Mouse (Mus musculus) heart, embryonic 14.5 days (tissue): ENCODE measurements around the gene Clrn2. TPM values are rescaled to one million over a fixed set of nuclear protein-coding genes. Genes with fewer than 3 reads are reported as not detected.

Experiments
- ATAC-seq: fragments of 200-750 bp; cut with Nextera tagmentation; 2 replicates; pipeline ENCODE4 v1.8.0; 2017; ENCODE audit warnings: low read depth, moderate TSS enrichment; ENCODE audit not compliant: insufficient number of reproducible peaks, insufficient read depth, low FRiP score
- H3K27ac ChIP-seq, 2 experiments: fragments of 200-500 bp in 1 of 2; fragments of 300-500 bp in 1 of 2; sonication (generic) in 1 of 2; replicated peaks in 1 of 2; 2 replicates each; pipeline ENCODE4 v1.5.1; 2012 to 2014; ENCODE audit warnings: low read depth in 2 of 2, low read length in 2 of 2, control low read depth in 1 of 2, mild to moderate bottlenecking in 1 of 2, mixed read lengths in 1 of 2; ENCODE audit not compliant: control insufficient read depth in 1 of 2, insufficient read depth in 1 of 2
- H3K27me3 ChIP-seq: fragments of 300-500 bp; sonication (generic); 2 replicates; pipeline ENCODE4 v1.6.1; 2014; ENCODE audit warnings: mild to moderate bottlenecking, low read length, control low read depth; ENCODE audit not compliant: control insufficient read depth, insufficient read depth
- H3K36me3 ChIP-seq: fragments of 300-500 bp; sonication (generic); 2 replicates; pipeline ENCODE4 v1.6.1; 2014; ENCODE audit warnings: mild to moderate bottlenecking, control low read depth, low read length, mixed read lengths; ENCODE audit not compliant: control insufficient read depth, insufficient read depth
- H3K4me1 ChIP-seq, 2 experiments: fragments of 200-500 bp in 1 of 2; fragments of 300-500 bp in 1 of 2; sonication (generic) in 1 of 2; 2 replicates each; pipeline ENCODE4 v1.6.1; 2012 to 2014; ENCODE audit warnings: low read length in 2 of 2, control low read depth in 1 of 2, mixed read lengths in 1 of 2; ENCODE audit not compliant: control insufficient read depth in 2 of 2, insufficient read depth in 2 of 2
- H3K4me2 ChIP-seq: fragments of 300-500 bp; sonication (generic); 2 replicates; pipeline ENCODE4 v1.6.1; 2014; ENCODE audit warnings: mild to moderate bottlenecking, low read length
- H3K4me3 ChIP-seq, 2 experiments: fragments of 200-500 bp in 1 of 2; fragments of 300-500 bp in 1 of 2; sonication (generic) in 1 of 2; 2 replicates each; pipeline ENCODE4 v1.5.1; 2012 to 2014; ENCODE audit warnings: low read length in 2 of 2, mild to moderate bottlenecking in 2 of 2, control low read depth in 1 of 2, low read depth in 1 of 2, moderate library complexity in 1 of 2; ENCODE audit not compliant: control insufficient read depth in 1 of 2, insufficient read depth in 1 of 2
- H3K9ac ChIP-seq: fragments of 300-500 bp; sonication (generic); 2 replicates; pipeline ENCODE4 v1.6.1; 2014; ENCODE audit warnings: mild to moderate bottlenecking, low read length
- H3K9me3 ChIP-seq: fragments of 300-500 bp; sonication (generic); 2 replicates; pipeline ENCODE4 v1.6.1; 2016; ENCODE audit warnings: low read length, control low read depth; ENCODE audit not compliant: control insufficient read depth
- WGBS: fragments of 180-500 bp; shearing (Covaris S2); extraction: QIAGEN DNeasy Blood & Tissue Kit; methylation state at CpG from one replicate; pipeline ENCODE4 v1.1.7; 2014; 5-methylcytosine and 5-hydroxymethylcytosine counted together
- polyA plus RNA-seq: library from polyadenylated mRNA; unstranded; fragments of >200 nt; fragmentation: Nextera tagmentation; extraction: Ambion mirVana; gene quantifications from 2 replicates; pipeline ENCODE4 v1.2.1, GENCODE M21; 2014

The Clrn2 gene
- polyA plus RNA-seq, 1 experiment from 2014 or later, result not detected

DNA sequence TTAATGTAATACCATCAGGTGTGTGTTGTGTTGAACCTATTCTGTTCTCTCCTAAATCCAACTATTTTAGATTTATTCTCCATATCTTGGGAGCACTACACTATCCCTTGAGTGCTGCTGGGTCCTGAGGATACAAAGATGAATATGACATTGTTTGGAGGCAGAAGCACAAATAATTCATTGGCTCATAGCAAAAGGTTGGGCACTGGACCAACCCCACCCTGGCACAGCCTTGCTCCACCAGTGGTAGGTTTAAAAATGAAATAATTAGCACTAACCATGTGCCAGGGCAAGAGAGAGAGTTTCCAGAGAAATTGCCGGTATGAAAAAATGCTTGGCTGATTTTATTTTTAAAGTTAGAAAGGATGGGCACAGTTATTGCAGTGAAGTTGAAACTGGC lies 20.0 kb downstream of the Clrn2 start:
- no peak overlapping the region for H3K9ac ChIP-seq
- no peak overlapping the region for H3K4me3 ChIP-seq
- no peaks in the 10 kb centered on the region for H3K36me3 ChIP-seq
- no peaks in the 10 kb centered on the region for H3K9me3 ChIP-seq
- no peaks in the 10 kb centered on the region for H3K27me3 ChIP-seq
- H3K4me1 ChIP-seq, result no peaks in the 10 kb centered on the region; a peak in 1 of 4 replicates
- WGBS, result 85% methylated on average over 1 of the region's 1 CpGs
- H3K27ac ChIP-seq, result no peak overlapping the region
- H3K4me2 ChIP-seq, result no peak overlapping the region
- no peak for ATAC-seq

DNA sequence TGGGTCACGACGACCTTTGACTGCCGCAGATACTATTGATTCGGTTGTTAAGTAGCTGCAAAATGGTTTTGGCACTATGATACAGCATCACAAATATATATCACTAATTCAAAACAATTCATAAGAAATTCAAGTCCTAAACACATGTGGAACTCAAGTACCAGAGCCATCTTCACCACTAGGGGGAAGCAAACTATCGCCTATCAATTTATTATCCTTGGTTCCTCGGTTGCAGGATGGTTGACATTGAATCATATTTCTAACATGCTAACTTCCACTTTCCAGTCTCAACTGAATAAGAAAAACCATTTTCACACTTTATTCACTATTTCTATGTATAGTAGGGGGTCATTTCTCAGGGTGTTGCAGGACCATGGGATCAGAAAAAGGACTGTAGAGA lies 20.7 kb downstream of the Clrn2 start:
- Histone ChIP-seq H3K9ac (no peak overlapping the region), H3K27ac (no peak overlapping the region), H3K27me3 (no peaks in the 10 kb centered on the region), H3K4me2 (no peak overlapping the region), H3K36me3 (no peaks in the 10 kb centered on the region), H3K4me3 (no peak overlapping the region), H3K9me3 (no peaks in the 10 kb centered on the region), H3K4me1 (no peaks in the 10 kb centered on the region; a peak in 1 of 4 replicates)
- ATAC-seq, result no peak
- WGBS, result 25% methylated on average over 6 of the region's 6 CpGs

DNA sequence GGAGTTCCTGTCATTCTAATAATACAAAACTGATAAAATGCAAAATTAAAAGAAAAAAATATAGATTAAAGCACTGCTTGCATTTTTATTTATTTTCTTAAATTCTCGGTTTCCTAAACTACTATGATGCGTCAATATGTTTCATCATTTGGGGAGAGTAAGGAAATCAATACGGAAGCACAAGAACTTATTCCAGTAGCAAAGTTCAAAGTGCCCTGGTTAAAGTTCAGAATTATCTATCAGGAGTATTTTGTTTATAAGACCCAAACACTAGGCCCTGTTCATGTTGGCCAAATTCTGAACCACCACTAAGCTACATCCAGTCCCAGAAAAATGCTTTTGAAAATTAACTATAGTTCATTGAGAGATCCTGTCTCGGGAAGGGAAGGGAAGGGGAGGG lies 21.2 kb downstream of the Clrn2 start:
- H3K9ac ChIP-seq, result no peak overlapping the region
- no peak overlapping the region for H3K27ac ChIP-seq
- no peak overlapping the region for H3K4me3 ChIP-seq
- no peak for ATAC-seq
- H3K36me3 ChIP-seq, result no peaks in the 10 kb centered on the region
- 57% methylated on average over 3 of the region's 4 CpGs for WGBS
- no peaks in the 10 kb centered on the region; a peak in 1 of 4 replicates for H3K4me1 ChIP-seq
- H3K27me3 ChIP-seq, result no peaks in the 10 kb centered on the region
- H3K4me2 ChIP-seq, result no peak overlapping the region
- H3K9me3 ChIP-seq, result no peaks in the 10 kb centered on the region

DNA sequence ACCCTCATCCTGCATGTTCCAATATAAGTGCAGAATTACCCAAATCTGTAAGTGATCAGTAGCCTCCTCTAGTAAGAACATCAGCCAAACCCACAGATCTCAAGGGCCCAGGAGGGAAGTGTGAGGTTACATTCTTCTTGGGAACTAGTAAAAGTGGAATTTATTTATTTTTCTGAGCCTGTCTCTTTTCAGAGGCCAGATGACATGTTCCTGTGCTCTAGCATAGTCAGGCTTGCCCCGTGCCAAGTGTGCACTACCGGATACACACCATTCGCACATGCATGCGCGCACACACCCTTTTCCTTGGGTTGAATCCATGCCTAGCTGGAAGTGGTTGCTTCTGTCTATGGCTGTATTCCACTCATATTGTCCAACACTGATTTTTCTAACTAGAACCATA lies 22.2 kb downstream of the Clrn2 start:
- WGBS, result 83% methylated on average over 5 of the region's 5 CpGs
- no peak for ATAC-seq

DNA sequence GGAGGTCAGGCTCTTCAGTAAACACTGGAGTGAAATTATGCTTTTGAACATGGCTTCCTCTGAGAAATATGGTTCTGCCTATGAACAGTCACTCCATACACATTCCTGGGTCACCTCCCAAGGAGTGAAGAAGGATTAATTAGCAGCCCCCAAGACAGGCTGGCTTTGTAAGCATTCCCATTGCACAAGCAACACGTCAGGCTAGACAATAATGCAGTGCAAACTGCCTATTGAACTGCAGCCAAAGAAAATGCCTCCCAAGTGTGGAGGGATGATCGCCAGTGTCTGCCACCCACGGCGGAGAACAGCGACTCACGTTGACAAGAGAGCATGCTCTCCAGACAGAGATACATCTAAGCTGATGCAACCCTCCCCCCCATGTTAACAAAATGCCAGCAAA lies 22.7 kb downstream of the Clrn2 start:
- Histone ChIP-seq H3K4me3 (no peak overlapping the region), H3K4me1 (no peaks in the 10 kb centered on the region; a peak in 1 of 4 replicates), H3K4me2 (no peak overlapping the region), H3K36me3 (no peaks in the 10 kb centered on the region), H3K9me3 (no peaks in the 10 kb centered on the region), H3K9ac (no peak overlapping the region), H3K27me3 (no peaks in the 10 kb centered on the region), H3K27ac (no peak overlapping the region)
- WGBS, result 29% methylated on average over 6 of the region's 6 CpGs
- no peak for ATAC-seq

More for the DNA sequence above, 22.2 kb downstream of the Clrn2 start:
- Histone ChIP-seq H3K27me3 (no peaks in the 10 kb centered on the region), H3K27ac (no peak overlapping the region), H3K9me3 (no peaks in the 10 kb centered on the region), H3K4me2 (no peak overlapping the region), H3K9ac (no peak overlapping the region), H3K36me3 (no peaks in the 10 kb centered on the region), H3K4me3 (no peak overlapping the region), H3K4me1 (no peaks in the 10 kb centered on the region; a peak in 1 of 4 replicates)

DNA sequence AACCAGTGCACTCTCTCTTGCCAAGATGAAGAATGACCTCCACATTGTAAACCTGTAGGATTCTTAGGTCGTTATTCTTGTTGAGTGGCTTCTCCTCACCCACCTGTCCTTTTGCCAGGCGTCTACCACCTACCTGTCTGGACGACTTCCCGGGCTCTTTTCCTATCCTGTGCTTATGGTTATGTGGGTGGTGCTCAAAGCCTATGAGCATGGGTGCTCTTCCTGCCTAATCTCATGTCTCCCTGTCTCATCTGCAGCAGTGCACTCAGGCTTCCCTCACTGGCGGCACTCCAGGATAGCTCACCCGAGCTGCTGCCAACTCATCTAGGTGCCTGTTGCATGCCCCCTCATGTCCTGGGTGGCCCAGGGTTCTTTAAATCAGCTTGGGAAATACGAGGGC lies 24.1 kb downstream of the Clrn2 start:
- Histone ChIP-seq H3K27me3 (no peaks in the 10 kb centered on the region), H3K36me3 (no peaks in the 10 kb centered on the region), H3K9ac (no peak overlapping the region), H3K9me3 (no peaks in the 10 kb centered on the region), H3K4me3 (no peak overlapping the region), H3K27ac (no peak overlapping the region), H3K4me2 (no peak overlapping the region), H3K4me1 (no peaks in the 10 kb centered on the region; a peak in 1 of 4 replicates)
- WGBS, result 66% methylated on average over 7 of the region's 7 CpGs
- ATAC-seq, result no peak

DNA sequence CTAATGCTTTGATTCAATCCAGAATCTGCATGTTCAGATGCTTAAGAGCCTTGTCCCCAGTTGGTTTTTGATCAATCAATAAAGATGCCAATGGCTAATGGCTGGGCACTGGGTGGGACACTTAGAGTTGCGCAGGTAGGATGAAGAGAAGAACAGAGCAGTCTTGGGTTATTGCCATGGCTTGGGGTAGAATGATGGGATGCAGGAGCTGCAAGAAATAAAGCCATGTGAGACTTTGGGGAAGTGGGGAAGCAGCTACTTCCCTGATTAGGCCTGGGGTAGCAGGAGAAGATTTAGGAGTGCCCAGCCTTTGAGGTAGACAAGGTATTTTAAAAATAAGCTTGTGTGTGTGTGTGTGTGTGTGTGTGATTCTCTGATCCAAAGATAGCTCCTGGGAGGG lies 26.5 kb downstream of the Clrn2 start:
- 84% methylated on average over 1 of the region's 1 CpGs for WGBS
- no peak overlapping the region for H3K4me2 ChIP-seq
- no peak for ATAC-seq
- no peak overlapping the region for H3K9ac ChIP-seq
- H3K4me1 ChIP-seq, result no peaks in the 10 kb centered on the region
- H3K4me3 ChIP-seq, result no peak overlapping the region
- no peaks in the 10 kb centered on the region for H3K27me3 ChIP-seq
- H3K9me3 ChIP-seq, result no peaks in the 10 kb centered on the region
- no peak overlapping the region for H3K27ac ChIP-seq
- no peaks in the 10 kb centered on the region for H3K36me3 ChIP-seq

DNA sequence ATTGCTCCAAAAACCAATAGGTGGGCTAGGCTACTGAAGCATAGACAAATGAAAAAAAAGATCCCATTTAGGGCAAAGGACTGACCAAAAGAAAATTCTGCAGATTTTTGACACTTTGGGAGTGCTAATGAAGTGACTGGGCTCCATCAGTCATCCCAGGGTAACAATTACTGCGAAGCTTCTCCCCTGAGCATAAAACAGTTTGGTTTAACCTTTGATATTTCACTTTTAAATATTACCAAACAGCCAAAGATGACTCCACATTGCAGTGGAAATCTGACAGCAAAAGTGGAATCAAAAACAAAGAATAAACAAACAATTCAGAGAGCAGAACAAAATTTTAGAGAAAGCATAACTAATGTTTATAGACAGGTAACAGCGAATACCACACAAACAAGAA lies 27.6 kb downstream of the Clrn2 start:
- Histone ChIP-seq H3K9me3 (no peaks in the 10 kb centered on the region), H3K9ac (no peak overlapping the region), H3K27ac (no peak overlapping the region), H3K4me3 (no peak overlapping the region), H3K36me3 (no peaks in the 10 kb centered on the region), H3K27me3 (no peaks in the 10 kb centered on the region), H3K4me1 (no peaks in the 10 kb centered on the region), H3K4me2 (no peak overlapping the region)
- WGBS, result 91% methylated on average over 2 of the region's 2 CpGs
- no peak for ATAC-seq
